Mouse (Mus musculus) cortical plate, adult 2 months (tissue): ENCODE measurements around the gene Reep3. TPM values are rescaled to one million over a fixed set of nuclear protein-coding genes. Genes with fewer than 3 reads are reported as not detected.

Experiments used
- H3K27ac ChIP-seq: fragments of 200-500 bp; 2 replicates; pipeline ENCODE4 v1.5.1; 2012; ENCODE audit warnings: low read length, control low read depth, inconsistent platforms; ENCODE audit not compliant: insufficient read depth
- H3K4me1 ChIP-seq: fragments of 200-500 bp; 2 replicates; pipeline ENCODE4 v1.6.1; 2011; ENCODE audit warnings: low read length; ENCODE audit not compliant: control insufficient read depth, insufficient read depth
- H3K4me3 ChIP-seq: fragments of 200-500 bp; 2 replicates; pipeline ENCODE4 v1.5.1; 2011; ENCODE audit warnings: mild to moderate bottlenecking, low read length, control low read depth; ENCODE audit not compliant: insufficient read depth
- CTCF ChIP-seq: fragments of 200-500 bp; IDR thresholded peaks from 2 replicates; pipeline ENCODE4 v1.5.1; 2011; ENCODE audit warnings: mild to moderate bottlenecking, control low read depth, low read length; ENCODE audit not compliant: insufficient read depth; ENCODE audit errors: extremely low read depth
- POLR2A ChIP-seq: fragments of 200-500 bp; IDR thresholded peaks from 2 replicates; pipeline ENCODE4 v1.6.1; 2011; ENCODE audit warnings: mild to moderate bottlenecking, low read length, control low read depth; ENCODE audit not compliant: insufficient read depth; ENCODE audit errors: extremely low read depth
- polyA plus RNA-seq: library from polyadenylated mRNA; depleted of rRNA; stranded (reverse); fragments of >200 nt; gene quantifications from 2 replicates; pipeline ENCODE4 v1.2.3, GENCODE M21; 2012

Reep3 gene
- polyA plus RNA-seq, 1 experiment: 26.4 TPM

DNA sequence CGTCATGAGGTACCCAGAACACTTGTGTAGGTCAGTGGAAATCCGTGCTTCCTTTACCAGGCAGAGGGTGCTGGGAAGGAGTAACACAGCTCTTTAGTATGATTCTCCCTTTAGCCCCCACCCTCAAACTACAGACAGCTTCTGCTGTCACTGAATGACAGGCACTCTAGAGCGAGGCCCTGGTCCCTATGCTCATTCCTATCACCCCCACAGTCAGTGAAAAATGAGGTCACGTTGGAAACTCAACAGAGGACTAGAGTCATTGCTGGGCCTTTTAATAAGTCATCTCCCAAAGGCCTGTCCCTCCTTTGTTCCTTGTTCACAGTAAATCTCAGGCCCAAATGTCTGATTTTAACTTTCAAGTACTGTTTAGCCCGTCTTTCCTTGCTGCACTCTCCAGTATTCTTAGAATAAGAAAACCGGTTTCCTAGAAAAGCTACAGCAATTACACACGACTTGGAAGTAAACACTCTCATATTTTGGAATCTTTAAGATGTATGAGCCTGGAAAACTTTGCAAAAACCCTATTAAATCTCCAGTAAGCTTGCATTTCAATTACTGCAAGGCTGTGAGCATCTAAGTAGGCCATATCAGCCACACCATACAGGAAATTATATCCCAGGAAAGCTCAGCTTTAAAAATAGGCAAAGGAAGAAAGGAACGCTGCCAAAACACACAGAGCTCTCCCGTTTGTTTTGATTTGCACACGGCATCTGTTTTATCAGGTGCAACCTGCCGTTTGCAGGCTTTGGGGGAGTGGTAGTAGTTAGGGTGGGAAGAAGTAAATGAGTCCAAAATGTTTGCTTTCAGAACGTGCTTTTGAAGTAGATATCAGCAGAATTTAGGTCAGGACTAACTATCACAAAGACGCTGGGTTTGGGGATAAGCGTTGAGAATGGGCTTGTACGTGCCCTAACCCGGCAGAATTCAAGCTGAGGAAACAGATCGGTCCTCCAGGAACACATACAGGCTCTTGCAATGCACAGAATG is 40.6 kb downstream of the Reep3 start:
- Histone ChIP-seq H3K4me3 (no peak overlapping the region), H3K27ac (peak overlapping the region; percentile 55), H3K4me1 (peaks cover 8% of the 10 kb centered on the region)
- no peak for TF ChIP-seq POLR2A
- TF ChIP-seq CTCF: no peak

- Histone ChIP-seq H3K4me3 (no peak overlapping the region), H3K27ac (peak overlapping the region; percentile 6), H3K4me1 (peaks cover 8% of the 10 kb centered on the region)
- TF ChIP-seq CTCF (no peak), POLR2A (no peak)
These were observed 43.3 kb downstream of the Reep3 start for GRCm38 (mm10) chr10:67053475-67053874.

DNA sequence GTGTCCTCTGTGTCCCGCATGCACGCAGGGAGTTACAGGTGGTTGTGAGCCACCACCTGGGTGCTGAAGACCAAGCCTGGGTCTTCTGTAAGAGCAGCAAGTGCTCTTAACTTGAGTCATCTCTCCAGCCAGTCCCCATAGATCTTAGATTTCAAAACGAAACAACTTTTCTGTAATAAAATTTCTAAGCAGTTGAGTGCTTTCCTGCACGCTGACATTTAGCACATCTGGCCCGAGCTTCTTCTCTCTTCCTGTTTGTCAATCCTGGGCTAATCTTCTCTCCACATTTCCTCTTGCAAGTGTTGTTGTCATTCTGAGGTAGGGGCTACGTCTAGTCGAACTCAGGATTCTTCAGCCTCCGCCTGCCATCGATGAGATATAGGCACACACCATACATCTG is 44.3 kb downstream of the Reep3 start:
- TF ChIP-seq CTCF (no peak), POLR2A (no peak)
- Histone ChIP-seq H3K4me1 (peaks cover 14% of the 10 kb centered on the region), H3K4me3 (no peak overlapping the region), H3K27ac (0 out of 2 replicates have a peak overlapping the region, but pooled peaks have one; percentile 6)

GRCm38 (mm10) chr10:67051466-67051865 is 45.3 kb downstream of the Reep3 start:
- H3K4me3 ChIP-seq: no peak overlapping the region

DNA sequence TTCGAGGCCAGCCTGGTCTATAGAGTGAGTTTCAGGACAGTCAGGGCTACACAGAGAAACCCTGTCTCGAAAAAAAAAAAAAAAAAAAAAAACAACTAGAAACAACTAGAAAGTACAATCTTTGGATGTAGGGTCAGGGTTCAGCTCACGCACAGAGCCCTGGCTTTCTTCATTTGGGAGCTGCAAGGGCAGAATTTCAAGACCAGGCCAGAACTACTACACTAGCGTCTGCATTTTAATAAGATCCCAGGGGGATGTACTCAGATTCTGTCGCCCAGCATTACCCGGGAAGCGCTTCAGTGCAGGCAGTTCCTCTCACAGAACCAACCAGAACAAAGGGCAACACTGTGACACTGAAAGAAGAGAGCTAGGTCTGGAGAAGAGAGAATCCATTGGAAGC is 46.0 kb downstream of the Reep3 start:
- H3K4me1 ChIP-seq: peaks cover 12% of the 10 kb centered on the region
- no peak for TF ChIP-seq CTCF
- no peak for TF ChIP-seq POLR2A
- 0 out of 2 replicates have a peak overlapping the region, but pooled peaks have one; percentile 36 for H3K27ac ChIP-seq
- no peak overlapping the region for H3K4me3 ChIP-seq

More at GRCm38 (mm10) chr10:67051466-67051865, 45.3 kb downstream of the Reep3 start:
- peaks cover 14% of the 10 kb centered on the region for H3K4me1 ChIP-seq
- no peak for TF ChIP-seq POLR2A
- TF ChIP-seq CTCF: no peak
- H3K27ac ChIP-seq: no peak overlapping the region

- H3K4me3 ChIP-seq: no peak overlapping the region
- H3K4me1 ChIP-seq: peaks cover 10% of the 10 kb centered on the region
- H3K27ac ChIP-seq: no peak overlapping the region
- TF ChIP-seq POLR2A (no peak), CTCF (no peak)
These were observed 47.1 kb downstream of the Reep3 start for GRCm38 (mm10) chr10:67049621-67050020.

DNA sequence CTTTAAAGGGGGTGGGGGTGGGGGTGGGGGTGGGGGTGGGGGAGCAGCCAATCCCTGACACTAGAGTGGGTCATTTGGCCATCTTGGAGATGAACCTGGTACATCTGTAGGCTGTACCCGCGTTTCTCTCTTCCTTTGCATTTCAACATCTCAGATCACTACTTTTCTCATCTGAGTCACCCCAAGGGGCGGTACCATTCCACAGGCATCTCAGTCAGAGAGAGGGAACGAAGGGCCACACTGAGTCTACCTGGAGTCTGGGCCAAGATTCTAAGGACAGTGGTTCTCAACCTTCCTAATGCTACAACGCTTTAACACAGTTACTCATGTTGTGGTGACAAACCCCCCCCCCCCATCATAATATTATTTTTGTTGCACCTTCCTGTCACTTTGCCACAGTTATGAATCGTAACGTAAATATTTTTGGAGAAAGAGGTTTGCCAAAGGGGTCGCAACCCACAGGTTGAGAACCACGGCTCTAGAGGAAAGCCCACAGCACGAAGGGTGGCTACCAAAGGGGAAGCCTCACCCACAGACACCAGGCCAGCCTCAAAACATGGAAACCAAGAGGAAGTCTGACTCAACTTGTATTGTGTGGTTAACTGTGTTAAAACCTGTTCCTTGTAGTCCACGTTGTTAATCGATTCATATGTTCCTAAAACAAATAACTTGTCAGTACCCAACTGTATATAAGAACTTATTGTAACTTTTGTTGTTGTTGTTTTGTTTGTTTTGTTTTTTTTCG is 47.7 kb downstream of the Reep3 start:
- TF ChIP-seq POLR2A: no peak
- no peak for TF ChIP-seq CTCF
- Histone ChIP-seq H3K4me3 (no peak overlapping the region), H3K4me1 (peaks cover 10% of the 10 kb centered on the region), H3K27ac (no peak overlapping the region)

DNA sequence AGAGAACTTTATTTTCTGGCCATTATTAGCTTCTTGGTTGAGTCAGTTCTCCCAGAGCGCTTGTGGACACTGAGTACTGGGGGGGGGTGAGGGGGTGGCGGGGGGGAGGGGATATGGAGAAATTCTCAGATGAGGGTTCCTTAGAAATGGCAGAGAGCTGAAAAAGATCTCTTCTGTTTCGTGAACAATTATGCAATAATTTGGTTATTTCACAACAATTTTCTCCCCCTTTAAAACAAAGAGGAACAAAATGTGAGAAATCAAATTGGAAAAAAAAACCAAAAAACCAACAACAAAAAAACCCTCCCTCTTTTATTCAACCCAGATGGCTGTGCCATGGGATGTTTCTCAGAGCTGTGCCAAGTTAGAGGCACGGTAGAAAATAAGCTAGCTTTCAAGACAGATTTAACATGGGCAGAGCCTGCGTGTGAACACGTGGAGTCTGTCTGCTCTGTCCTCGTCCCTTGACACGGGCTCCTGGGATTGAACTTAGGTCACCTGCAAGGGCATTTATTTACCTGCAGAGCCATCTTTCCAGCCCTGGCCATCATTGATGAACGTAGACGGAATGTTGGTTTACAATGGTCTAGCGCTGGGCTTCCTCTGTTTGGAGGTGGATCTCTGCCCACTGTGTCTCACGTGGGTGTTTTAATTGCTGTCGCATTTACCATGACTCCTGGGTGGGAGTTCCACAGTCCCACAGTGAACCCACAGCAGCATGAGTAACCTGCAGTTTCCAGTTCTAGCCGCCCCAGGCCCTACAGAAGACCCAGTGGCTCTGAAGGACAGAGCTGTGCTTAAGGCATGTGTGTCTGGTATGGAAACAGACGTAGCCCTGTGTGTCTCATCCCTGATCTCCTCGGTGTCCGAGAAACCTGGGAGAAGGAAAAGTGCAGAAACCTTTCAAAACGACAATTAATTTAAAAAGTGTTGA is 48.8 kb downstream of the Reep3 start:
- H3K4me3 ChIP-seq: no peak overlapping the region
- peaks cover 7% of the 10 kb centered on the region for H3K4me1 ChIP-seq
- TF ChIP-seq CTCF (no peak), POLR2A (no peak)
- no peak overlapping the region for H3K27ac ChIP-seq
